Mouse (Mus musculus): ENCODE results near the gene Mrpl42.

Mrpl42 gene

GRCm38 (mm10) chr10:95458050-95458806 is 43.5 kb downstream of the Mrpl42 start:
- no peak for ATAC-seq (ENCODE audit: low TSS enrichment)

- no peak for ATAC-seq (ENCODE audit: low TSS enrichment)
Observed at GRCm38 (mm10) chr10:95457367-95458049, 44.2 kb downstream of the Mrpl42 start.

GRCm38 (mm10) chr10:95456103-95456502 is 45.6 kb downstream of the Mrpl42 start:
- ATAC-seq (ENCODE audit: low TSS enrichment): no peak

- no peak for ATAC-seq (ENCODE audit: low TSS enrichment)
Observed at GRCm38 (mm10) chr10:95453282-95453681, 48.5 kb downstream of the Mrpl42 start.

- peak; percentile 47 for ATAC-seq (ENCODE audit: low TSS enrichment)
Observed at GRCm38 (mm10) chr10:95449033-95449432, 52.7 kb downstream of the Mrpl42 start.

GRCm38 (mm10) chr10:95447954-95448353 is 53.8 kb downstream of the Mrpl42 start:
- ATAC-seq (ENCODE audit: low TSS enrichment): no peak

- no peak for ATAC-seq (ENCODE audit: low TSS enrichment)
Observed at GRCm38 (mm10) chr10:95445104-95446056, 56.4 kb downstream of the Mrpl42 start.

GRCm38 (mm10) chr10:95442334-95442733 is 59.4 kb downstream of the Mrpl42 start:
- no peak for ATAC-seq (ENCODE audit: low TSS enrichment)

GRCm38 (mm10) chr10:95440566-95440965 is 61.2 kb downstream of the Mrpl42 start:
- ATAC-seq (ENCODE audit: low TSS enrichment): no peak

- no peak for ATAC-seq (ENCODE audit: low TSS enrichment)
Observed at GRCm38 (mm10) chr10:95439718-95440339, 61.9 kb downstream of the Mrpl42 start.

- ATAC-seq (ENCODE audit: low TSS enrichment): no peak
Observed at GRCm38 (mm10) chr10:95438941-95439340, 62.8 kb downstream of the Mrpl42 start.
